Mouse (Mus musculus): ENCODE results near the gene Ucma. TPM values are rescaled to one million over a fixed set of nuclear protein-coding genes. Genes with fewer than 3 reads are reported as not detected.

Gene Ucma
- polyA plus RNA-seq, 1 experiment: not detected

DNA sequence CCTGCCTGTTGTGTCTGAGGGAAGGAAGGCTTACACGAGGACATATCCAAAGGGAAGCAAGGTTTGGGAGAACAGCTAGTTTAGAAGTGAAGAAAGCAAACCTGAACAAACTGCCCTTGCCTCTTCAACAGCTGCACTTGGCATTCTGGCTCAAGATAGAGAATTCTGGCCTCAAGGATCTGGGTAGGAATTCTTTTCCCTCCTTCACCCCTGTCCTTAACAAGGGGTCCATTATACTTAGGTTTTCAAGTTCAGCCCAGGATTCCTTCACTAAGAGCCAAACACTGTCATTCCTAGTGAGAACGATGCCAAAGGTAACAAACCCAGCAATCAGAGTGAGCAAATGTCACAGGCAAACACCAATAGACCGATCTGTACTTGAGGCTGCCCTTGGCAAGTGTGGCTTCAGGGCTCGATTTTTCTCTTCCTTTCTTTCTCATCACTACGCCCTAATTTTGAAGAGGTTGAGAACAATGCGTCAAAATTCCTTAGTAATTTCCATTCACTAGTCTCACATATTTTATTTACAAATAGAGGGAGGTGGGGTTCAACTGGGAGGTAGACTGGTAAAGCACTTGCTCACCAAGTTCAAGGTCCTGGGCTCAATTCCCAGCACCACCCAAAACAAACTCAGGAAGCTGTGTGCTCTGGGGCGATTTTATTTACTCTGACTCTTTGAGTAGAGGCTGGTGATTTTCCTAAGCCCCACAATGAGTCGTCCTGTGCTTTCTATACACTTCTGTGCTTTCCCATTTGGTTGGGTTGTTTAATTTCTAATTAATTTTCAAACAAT, 11.7 kb downstream of the Ucma start:
- H3K4me3 ChIP-seq (ENCODE audit: insufficient read depth, low read depth, low read length): no peak overlapping the region
- H3K27ac ChIP-seq (ENCODE audit: insufficient read depth, low read depth, low read length): no peak overlapping the region
- no peaks in the 10 kb centered on the region for H3K4me1 ChIP-seq (ENCODE audit: control insufficient read depth, insufficient read depth, low read length)
- WGBS: 79% methylated on average over 8 of the region's 8 CpGs
- no peaks in the 10 kb centered on the region for H3K27me3 ChIP-seq (replicated peaks; ENCODE audit: control insufficient read depth, insufficient read depth, low read length)
- H3K36me3 ChIP-seq (ENCODE audit: control insufficient read depth, insufficient read depth, low read length): no peaks in the 10 kb centered on the region
- no peak for TF ChIP-seq CTCF (conservative IDR thresholded peaks at IDR 0.05; ENCODE audit: insufficient read depth, insufficient read length, low read depth, low read length)
- no peak for TF ChIP-seq POLR2A (IDR thresholded peaks at IDR 0.05; ENCODE audit: low read depth, low read length)
- DNase-seq: no peak

DNA sequence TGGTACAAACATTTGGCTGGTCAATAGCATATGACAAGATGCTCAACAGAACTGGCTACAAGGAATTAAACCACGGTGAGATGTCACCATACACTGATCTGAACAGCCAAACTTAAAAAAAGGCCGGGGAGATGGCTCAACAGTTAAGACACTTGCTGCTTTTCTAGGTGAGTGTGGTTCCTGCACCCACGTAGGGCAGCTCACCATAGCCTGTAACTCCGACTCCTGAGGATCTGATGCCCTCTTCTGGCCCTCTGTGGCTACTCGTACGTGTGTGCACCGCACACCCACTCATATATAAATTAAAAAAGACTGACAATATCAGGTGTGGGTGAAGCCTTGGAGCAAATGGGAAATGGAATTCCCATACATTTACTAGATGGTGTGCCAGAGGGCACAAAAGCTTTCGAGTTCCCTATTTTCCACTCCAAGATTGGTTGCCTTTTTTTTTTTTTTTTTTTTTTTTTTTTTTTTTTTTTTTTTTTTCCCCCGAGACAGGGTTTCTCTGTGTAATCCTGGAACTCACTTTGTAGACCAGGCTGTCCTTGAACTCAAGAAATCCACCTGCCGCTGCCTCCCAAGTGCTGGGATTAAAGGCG, 13.0 kb downstream of the Ucma start:
- H3K4me1 ChIP-seq (ENCODE audit: control insufficient read depth, insufficient read depth, low read length): no peaks in the 10 kb centered on the region
- no peaks in the 10 kb centered on the region for H3K36me3 ChIP-seq (ENCODE audit: control insufficient read depth, insufficient read depth, low read length)
- TF ChIP-seq CTCF (conservative IDR thresholded peaks at IDR 0.05; ENCODE audit: insufficient read depth, insufficient read length, low read depth, low read length) (peak; percentile 62), POLR2A (IDR thresholded peaks at IDR 0.05; ENCODE audit: low read depth, low read length) (no peak)
- H3K27me3 ChIP-seq (replicated peaks; ENCODE audit: control insufficient read depth, insufficient read depth, low read length): no peaks in the 10 kb centered on the region
- peak; percentile 23 for DNase-seq
- WGBS: 81% methylated on average over 11 of the region's 11 CpGs
- no peak overlapping the region for H3K4me3 ChIP-seq (ENCODE audit: insufficient read depth, low read depth, low read length)
- no peak overlapping the region for H3K27ac ChIP-seq (ENCODE audit: insufficient read depth, low read depth, low read length)

DNA sequence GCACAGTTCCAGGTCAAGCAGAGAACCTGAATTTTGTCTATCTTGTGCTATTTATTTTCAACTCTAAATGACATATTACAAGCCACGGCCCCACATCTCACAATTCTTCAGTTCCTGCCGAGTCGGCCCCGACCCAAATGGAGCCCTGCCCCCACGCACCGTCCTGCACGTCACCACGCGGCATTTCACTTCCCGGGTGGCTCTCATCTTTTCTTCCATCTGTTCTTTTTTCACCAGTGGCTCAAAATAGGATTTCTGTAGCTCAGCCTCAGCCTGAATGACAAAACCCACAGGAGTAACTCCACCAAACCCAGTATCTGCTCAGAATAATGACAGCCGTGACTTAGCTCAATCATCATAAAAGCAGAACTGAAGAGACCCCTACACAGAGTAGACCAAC, 17.7 kb downstream of the Ucma start:
- peaks cover 14% of the 10 kb centered on the region; the same call in 1 of the 2 replicates for H3K4me1 ChIP-seq (ENCODE audit: control insufficient read depth, insufficient read depth, low read length)
- H3K27ac ChIP-seq (ENCODE audit: insufficient read depth, low read depth, low read length): no peak overlapping the region
- no peak overlapping the region for H3K4me3 ChIP-seq (ENCODE audit: insufficient read depth, low read depth, low read length)
- H3K27me3 ChIP-seq (replicated peaks; ENCODE audit: control insufficient read depth, insufficient read depth, low read length): no peaks in the 10 kb centered on the region
- no peaks in the 10 kb centered on the region for H3K36me3 ChIP-seq (ENCODE audit: control insufficient read depth, insufficient read depth, low read length)
- no peak for TF ChIP-seq CTCF (conservative IDR thresholded peaks at IDR 0.05; ENCODE audit: insufficient read depth, insufficient read length, low read depth, low read length)
- no peak for TF ChIP-seq POLR2A (IDR thresholded peaks at IDR 0.05; ENCODE audit: low read depth, low read length)
- 92% methylated on average over 11 of the region's 11 CpGs for WGBS
- no peak for DNase-seq

DNA sequence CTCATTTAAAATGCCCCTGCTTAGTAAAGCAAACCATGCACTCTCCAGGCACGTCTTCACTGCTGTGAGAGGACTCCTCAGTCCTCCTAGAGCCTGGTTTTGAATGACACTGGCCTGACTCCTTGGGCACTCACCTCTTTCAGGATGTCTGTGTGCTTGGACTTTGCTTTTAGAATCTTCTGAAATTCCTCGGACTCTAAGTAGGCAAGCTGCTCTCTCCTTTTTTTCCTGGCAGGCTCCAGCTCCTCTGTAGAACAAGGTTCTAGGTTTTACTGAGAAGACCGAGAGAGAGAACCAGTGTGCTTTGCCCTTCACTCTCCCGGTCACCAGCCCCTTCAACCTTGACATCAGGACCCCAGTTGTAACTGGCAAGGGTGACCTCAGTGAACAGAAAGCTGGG, 18.5 kb downstream of the Ucma start:
- no peaks in the 10 kb centered on the region for H3K27me3 ChIP-seq (replicated peaks; ENCODE audit: control insufficient read depth, insufficient read depth, low read length)
- peaks cover 14% of the 10 kb centered on the region; the same call in 1 of the 2 replicates for H3K4me1 ChIP-seq (ENCODE audit: control insufficient read depth, insufficient read depth, low read length)
- WGBS: 64% methylated on average over 4 of the region's 4 CpGs
- TF ChIP-seq POLR2A (IDR thresholded peaks at IDR 0.05; ENCODE audit: low read depth, low read length) (no peak), CTCF (conservative IDR thresholded peaks at IDR 0.05; ENCODE audit: insufficient read depth, insufficient read length, low read depth, low read length) (no peak)
- peak; percentile 71 for DNase-seq
- H3K36me3 ChIP-seq (ENCODE audit: control insufficient read depth, insufficient read depth, low read length): no peaks in the 10 kb centered on the region
- peak overlapping the region; percentile 81 for H3K27ac ChIP-seq (ENCODE audit: insufficient read depth, low read depth, low read length)
- no peak overlapping the region for H3K4me3 ChIP-seq (ENCODE audit: insufficient read depth, low read depth, low read length)

DNA sequence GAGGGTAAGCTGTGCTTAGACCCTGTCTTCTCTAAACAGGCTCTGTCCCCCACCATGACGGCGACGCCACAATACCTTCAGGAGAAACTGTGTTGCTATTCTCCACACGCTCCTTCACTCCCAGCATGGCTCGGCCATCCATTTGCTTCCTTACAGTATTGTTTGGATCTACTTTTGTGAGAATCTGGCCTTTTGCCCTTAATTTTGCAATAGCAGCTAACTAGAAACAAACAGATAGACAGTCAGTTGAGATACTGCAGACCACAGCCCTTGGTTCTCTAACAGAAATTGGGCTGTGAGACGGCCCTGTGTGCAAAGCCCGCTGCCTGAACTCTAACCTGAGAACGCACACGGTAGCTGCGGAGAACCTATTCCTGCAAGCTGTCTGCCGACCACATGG, 19.7 kb downstream of the Ucma start:
- peak; percentile 24 for DNase-seq
- peak overlapping the region; percentile 84 for H3K27ac ChIP-seq (ENCODE audit: insufficient read depth, low read depth, low read length)
- H3K36me3 ChIP-seq (ENCODE audit: control insufficient read depth, insufficient read depth, low read length): no peaks in the 10 kb centered on the region
- H3K4me3 ChIP-seq (ENCODE audit: insufficient read depth, low read depth, low read length): no peak overlapping the region
- peaks cover 14% of the 10 kb centered on the region; the same call in 1 of the 2 replicates for H3K4me1 ChIP-seq (ENCODE audit: control insufficient read depth, insufficient read depth, low read length)
- WGBS: 90% methylated on average over 11 of the region's 11 CpGs
- TF ChIP-seq POLR2A (IDR thresholded peaks at IDR 0.05; ENCODE audit: low read depth, low read length) (no peak), CTCF (conservative IDR thresholded peaks at IDR 0.05; ENCODE audit: insufficient read depth, insufficient read length, low read depth, low read length) (no peak)
- H3K27me3 ChIP-seq (replicated peaks; ENCODE audit: control insufficient read depth, insufficient read depth, low read length): no peaks in the 10 kb centered on the region

DNA sequence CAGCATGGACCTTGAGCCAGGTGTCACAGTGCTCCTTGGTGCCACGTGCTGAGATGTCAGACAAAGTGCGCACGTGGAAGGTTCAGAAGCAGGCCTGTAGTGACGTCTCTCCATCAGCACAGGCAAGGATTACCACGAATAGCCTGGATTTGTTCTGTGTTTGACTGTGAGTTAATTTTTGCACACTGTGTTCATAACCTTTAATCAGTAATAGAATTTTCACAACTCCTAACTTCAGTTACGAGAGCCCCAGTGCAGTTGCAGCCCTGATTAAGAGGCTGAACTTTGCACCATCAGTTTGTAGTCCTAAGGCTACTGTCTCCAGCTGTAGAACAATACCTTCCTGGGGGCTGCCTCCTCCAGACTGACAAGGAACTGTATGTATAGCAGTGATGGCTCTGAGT, 20.5 kb downstream of the Ucma start:
- 54% methylated on average over 6 of the region's 6 CpGs for WGBS
- H3K27me3 ChIP-seq (replicated peaks; ENCODE audit: control insufficient read depth, insufficient read depth, low read length): no peaks in the 10 kb centered on the region
- no peak overlapping the region for H3K4me3 ChIP-seq (ENCODE audit: insufficient read depth, low read depth, low read length)
- H3K4me1 ChIP-seq (ENCODE audit: control insufficient read depth, insufficient read depth, low read length): peaks cover 14% of the 10 kb centered on the region; the same call in 1 of the 2 replicates
- H3K27ac ChIP-seq (ENCODE audit: insufficient read depth, low read depth, low read length): peak overlapping the region; percentile 92
- DNase-seq: peak; percentile 91
- H3K36me3 ChIP-seq (ENCODE audit: control insufficient read depth, insufficient read depth, low read length): no peaks in the 10 kb centered on the region
- TF ChIP-seq CTCF (conservative IDR thresholded peaks at IDR 0.05; ENCODE audit: insufficient read depth, insufficient read length, low read depth, low read length): no peak
- no peak for TF ChIP-seq POLR2A (IDR thresholded peaks at IDR 0.05; ENCODE audit: low read depth, low read length)

DNA sequence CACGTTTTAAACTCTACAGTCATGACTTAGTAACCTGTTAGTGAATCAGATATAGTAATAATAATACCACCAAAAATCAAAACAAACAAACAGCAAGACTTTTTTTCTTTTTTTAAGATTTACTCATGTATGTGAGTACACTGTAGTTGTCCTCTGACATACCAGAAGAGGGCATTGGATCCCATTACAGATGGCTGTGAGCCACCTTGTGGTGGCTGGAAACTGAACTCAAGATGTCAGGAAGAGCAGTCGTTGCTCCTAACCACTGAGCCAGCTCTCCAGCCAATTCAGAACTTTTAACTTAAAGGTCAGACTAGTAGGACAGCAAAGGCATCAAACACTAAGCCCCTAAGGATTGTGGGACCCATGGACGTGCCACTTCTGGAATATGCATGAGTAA, 23.0 kb downstream of the Ucma start:
- WGBS: 64% methylated on average over 3 of the region's 3 CpGs
- Histone ChIP-seq H3K36me3 (ENCODE audit: control insufficient read depth, insufficient read depth, low read length) (no peaks in the 10 kb centered on the region), H3K27ac (ENCODE audit: insufficient read depth, low read depth, low read length) (no peak overlapping the region), H3K4me3 (ENCODE audit: insufficient read depth, low read depth, low read length) (no peak overlapping the region), H3K4me1 (ENCODE audit: control insufficient read depth, insufficient read depth, low read length) (peaks cover 14% of the 10 kb centered on the region; the same call in 1 of the 2 replicates), H3K27me3 (replicated peaks; ENCODE audit: control insufficient read depth, insufficient read depth, low read length) (no peaks in the 10 kb centered on the region)
- TF ChIP-seq CTCF (conservative IDR thresholded peaks at IDR 0.05; ENCODE audit: insufficient read depth, insufficient read length, low read depth, low read length): peak; percentile 38; the same call in 1 of the 2 replicates
- no peak for TF ChIP-seq POLR2A (IDR thresholded peaks at IDR 0.05; ENCODE audit: low read depth, low read length)
- peak; percentile 49 for DNase-seq

Measured in kidney, adult 2 months (tissue).